Mouse (Mus musculus): ENCODE results near the gene Pde1b.

Pde1b gene

GRCm38 (mm10) chr15:103552096-103552690 lies 49.4 kb downstream of the Pde1b start:
- DNase-seq: peak; percentile 79

- no peak for DNase-seq
Observed at GRCm38 (mm10) chr15:103564981-103565380, 62.1 kb downstream of the Pde1b start, which contains the start of gene Glycam1. Gene Glycam1 (minus strand): TSS chr15:103565081.

All from lung, postnatal 36 days (tissue).